Mouse (Mus musculus): Measurements from ENCODE around the gene Pou6f1. TPM values are rescaled to one million over a fixed set of nuclear protein-coding genes. Genes with fewer than 3 reads are reported as not detected.

The Pou6f1 gene
- 6.3 TPM for polyA plus RNA-seq (2015; fragmentation: Illumina TruSeq; extraction: RNeasy Lipid Tissue Mini Kit (QIAGEN cat#74804); ENCODE audit: insufficient read depth, low read depth, low replicate concordance)

GRCm38 (mm10) chr15:100599276-100600046 lies at the start of gene Pou6f1:
Gene Pou6f1 (minus strand): TSS chr15:100599984.

GRCm38 (mm10) chr15:100636700-100637501 lies 37.1 kb upstream of the Pou6f1 start, which contains the start of gene Smagp:
Gene Smagp (minus strand): TSS chr15:100636940.

DNA sequence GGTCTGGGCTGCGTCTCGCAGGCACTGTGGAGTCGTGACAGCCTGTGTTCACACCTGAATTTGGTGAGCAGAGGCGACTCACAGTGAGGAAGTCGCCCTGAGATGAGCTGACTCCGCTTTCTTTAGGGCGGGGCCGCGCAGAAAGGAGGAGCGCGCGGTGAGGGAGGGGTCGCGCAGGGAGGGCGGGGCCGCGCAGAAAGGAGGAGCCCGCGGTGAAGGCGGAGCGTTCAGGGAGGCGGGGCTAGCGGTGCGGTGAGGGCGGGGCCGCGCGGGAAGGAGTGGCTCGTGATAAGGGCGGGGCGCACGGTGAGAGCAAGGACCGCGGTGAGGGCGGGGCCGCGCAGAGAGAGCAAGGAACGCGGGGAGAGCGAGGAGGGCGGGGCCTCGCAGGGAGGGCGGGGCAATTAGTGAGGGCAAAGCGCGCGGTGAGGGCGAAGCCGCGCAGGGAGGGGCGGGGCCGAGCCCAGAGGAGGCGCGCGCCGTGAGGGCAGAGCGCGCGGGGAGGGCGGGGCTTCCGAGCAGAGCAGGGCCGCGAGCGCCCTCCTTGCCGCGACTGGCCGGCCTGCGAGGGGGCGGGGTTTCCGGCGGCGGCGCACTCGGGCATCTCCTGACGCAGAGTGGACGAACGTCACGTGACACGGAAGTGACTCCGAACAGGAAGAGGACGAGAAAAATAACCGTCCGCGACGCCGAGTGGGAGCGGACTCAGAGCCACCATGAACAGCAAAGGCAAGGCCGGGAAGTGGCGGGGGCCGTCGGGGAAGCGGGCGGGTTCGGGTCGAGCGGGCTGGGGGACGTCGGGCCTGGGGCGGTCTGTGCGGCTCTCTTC lies 15.4 kb upstream of the Pou6f1 start, which contains the start of gene Dazap2:
Dazap2 (plus strand) TSS at position 354 of the 829 bp plus-strand sequence.

DNA sequence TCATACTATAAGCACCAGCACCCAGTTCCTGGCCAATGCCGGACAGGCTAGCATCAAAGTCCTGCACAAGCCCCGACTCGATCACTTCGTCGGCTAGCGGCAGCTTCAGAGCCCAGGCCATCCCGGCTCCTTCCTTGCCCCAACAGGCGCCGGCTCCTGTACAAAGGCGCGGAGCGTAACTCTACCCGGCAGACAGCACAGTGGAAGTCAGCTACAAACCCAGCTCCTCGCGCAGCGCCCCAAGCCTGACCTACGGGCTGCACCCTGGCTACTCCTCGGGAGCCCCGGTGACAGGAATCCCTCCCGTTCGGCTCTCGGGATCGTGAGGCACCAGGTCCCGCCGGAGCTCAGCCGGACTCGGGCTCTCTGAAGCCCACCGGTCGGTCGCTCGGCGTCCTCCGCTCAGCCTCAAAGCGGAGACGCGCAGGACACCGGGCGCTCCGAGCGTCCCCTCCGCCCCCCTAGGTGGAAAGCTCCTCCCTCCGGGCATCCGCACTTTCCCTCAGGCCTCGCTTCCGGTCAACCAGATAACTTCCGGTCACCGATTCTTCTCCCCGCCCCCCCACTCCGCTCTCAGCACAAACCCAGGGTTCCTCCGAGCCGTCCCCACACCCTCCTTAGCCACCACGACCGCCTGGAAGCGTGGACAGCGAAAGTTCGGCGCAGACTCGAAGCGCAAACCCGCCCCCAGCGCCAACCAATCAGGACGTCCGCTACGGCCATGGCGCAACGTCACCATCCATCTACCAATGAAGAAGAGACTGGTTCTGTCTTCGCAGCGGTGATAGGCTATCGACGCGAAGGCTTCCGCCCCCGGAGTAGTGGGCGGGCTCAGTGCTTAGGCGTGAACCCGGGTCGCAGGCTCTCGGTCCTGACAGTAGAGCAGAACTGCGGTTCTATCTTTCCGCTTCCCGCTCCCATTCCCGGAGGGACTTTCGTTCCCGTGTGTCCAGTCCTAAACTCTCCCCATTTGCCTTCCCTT lies 48.2 kb downstream of the Pou6f1 start, which contains the start of gene Tfcp2:
Tfcp2 (minus strand) TSS at position 683 of the 982 bp plus-strand sequence.

Other genes starting within 250 kb of the Pou6f1 start
- not detected for gene Methig1, start 246.8 kb downstream of the Pou6f1 start, polyA plus RNA-seq (2015; fragmentation: Illumina TruSeq; extraction: RNeasy Lipid Tissue Mini Kit (QIAGEN cat#74804); ENCODE audit: insufficient read depth, low read depth, low replicate concordance)
- not detected for gene Mettl7a2, start 246.8 kb downstream of the Pou6f1 start, polyA plus RNA-seq (2015; fragmentation: Illumina TruSeq; extraction: RNeasy Lipid Tissue Mini Kit (QIAGEN cat#74804); ENCODE audit: insufficient read depth, low read depth, low replicate concordance)
- gene Higd1c, start 235.4 kb downstream of the Pou6f1 start, polyA plus RNA-seq (2015; fragmentation: Illumina TruSeq; extraction: RNeasy Lipid Tissue Mini Kit (QIAGEN cat#74804); ENCODE audit: insufficient read depth, low read depth, low replicate concordance): not detected
- not detected for gene Gm5475, start 177.8 kb downstream of the Pou6f1 start, polyA plus RNA-seq (2015; fragmentation: Illumina TruSeq; extraction: RNeasy Lipid Tissue Mini Kit (QIAGEN cat#74804); ENCODE audit: insufficient read depth, low read depth, low replicate concordance)
- gene Slc11a2, start 174.9 kb downstream of the Pou6f1 start, polyA plus RNA-seq (2015; fragmentation: Illumina TruSeq; extraction: RNeasy Lipid Tissue Mini Kit (QIAGEN cat#74804); ENCODE audit: insufficient read depth, low read depth, low replicate concordance): 7.8 TPM
- gene Letmd1, start 131.0 kb downstream of the Pou6f1 start, polyA plus RNA-seq (2015; fragmentation: Illumina TruSeq; extraction: RNeasy Lipid Tissue Mini Kit (QIAGEN cat#74804); ENCODE audit: insufficient read depth, low read depth, low replicate concordance): 14.1 TPM
- gene Csrnp2, start 104.5 kb downstream of the Pou6f1 start, polyA plus RNA-seq (2015; fragmentation: Illumina TruSeq; extraction: RNeasy Lipid Tissue Mini Kit (QIAGEN cat#74804); ENCODE audit: insufficient read depth, low read depth, low replicate concordance): 0.59 TPM
- 4.5 TPM for gene Tfcp2, start 48.0 kb downstream of the Pou6f1 start, polyA plus RNA-seq (2015; fragmentation: Illumina TruSeq; extraction: RNeasy Lipid Tissue Mini Kit (QIAGEN cat#74804); ENCODE audit: insufficient read depth, low read depth, low replicate concordance)
- gene Dazap2, start 15.4 kb upstream of the Pou6f1 start, polyA plus RNA-seq (2015; fragmentation: Illumina TruSeq; extraction: RNeasy Lipid Tissue Mini Kit (QIAGEN cat#74804); ENCODE audit: insufficient read depth, low read depth, low replicate concordance): 33.7 TPM
- gene Smagp, start 37.0 kb upstream of the Pou6f1 start, polyA plus RNA-seq (2015; fragmentation: Illumina TruSeq; extraction: RNeasy Lipid Tissue Mini Kit (QIAGEN cat#74804); ENCODE audit: insufficient read depth, low read depth, low replicate concordance): 13.7 TPM
- 0.92 TPM for gene Bin2, start 69.6 kb upstream of the Pou6f1 start, polyA plus RNA-seq (2015; fragmentation: Illumina TruSeq; extraction: RNeasy Lipid Tissue Mini Kit (QIAGEN cat#74804); ENCODE audit: insufficient read depth, low read depth, low replicate concordance)
- 68,923 TPM for gene Cela1, start 87.9 kb upstream of the Pou6f1 start, polyA plus RNA-seq (2015; fragmentation: Illumina TruSeq; extraction: RNeasy Lipid Tissue Mini Kit (QIAGEN cat#74804); ENCODE audit: insufficient read depth, low read depth, low replicate concordance)
- gene Galnt6, start 129.4 kb upstream of the Pou6f1 start, polyA plus RNA-seq (2015; fragmentation: Illumina TruSeq; extraction: RNeasy Lipid Tissue Mini Kit (QIAGEN cat#74804); ENCODE audit: insufficient read depth, low read depth, low replicate concordance): 6.6 TPM
- 0.72 TPM for gene Slc4a8, start 161.8 kb upstream of the Pou6f1 start, polyA plus RNA-seq (2015; fragmentation: Illumina TruSeq; extraction: RNeasy Lipid Tissue Mini Kit (QIAGEN cat#74804); ENCODE audit: insufficient read depth, low read depth, low replicate concordance)

Data from pancreas, adult 10 weeks (tissue).